ENCODE assay signal across 7 mouse cellular contexts in the genomic region with DNA sequence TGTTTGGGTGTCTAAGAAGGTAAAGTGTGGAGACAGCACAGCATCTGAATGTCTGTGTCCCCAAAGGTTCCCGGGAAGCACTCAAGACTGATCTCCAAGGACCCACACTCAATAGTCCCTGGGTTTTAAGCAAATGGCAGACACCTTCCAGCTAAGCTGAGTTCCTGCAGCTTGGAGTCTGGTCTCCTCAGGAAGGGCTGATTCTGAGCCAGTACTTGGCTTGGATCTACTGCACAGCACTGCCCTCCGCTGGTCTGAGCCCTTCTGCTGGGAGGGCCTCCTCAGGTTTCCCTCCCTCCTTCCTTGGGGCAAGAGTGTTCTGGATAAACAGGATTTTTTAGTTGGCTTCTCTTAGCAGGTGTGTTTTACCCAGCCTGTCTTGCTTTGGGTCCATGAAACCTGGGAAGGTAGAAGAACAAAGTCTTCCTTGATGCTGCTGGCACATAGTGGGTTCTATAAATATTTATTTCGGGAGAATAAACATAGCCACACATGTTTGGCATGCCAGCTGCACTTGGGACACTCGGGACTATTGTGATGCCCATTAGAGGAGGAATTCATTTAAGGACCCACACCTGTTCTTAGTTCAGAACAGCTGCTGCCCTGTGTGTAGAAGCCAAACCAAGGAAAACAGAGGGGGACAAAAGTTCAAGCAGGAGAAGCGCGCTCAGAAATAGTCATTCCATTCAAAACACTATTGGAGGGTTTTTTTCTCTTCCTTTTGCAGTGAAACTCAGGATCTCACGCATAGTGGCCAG. TPM values are rescaled to one million over a fixed set of nuclear protein-coding genes. Genes with fewer than 3 reads are reported as not detected.
DNase-seq lines count a peak whose midpoint lies in the region; ATAC-seq lines count a peak whose summit lies in the region.

No protein-coding gene starts in this region.

- H3K9ac ChIP-seq in intestine, embryonic 14.5 days (ENCODE audit: low read length): no peak overlapping the region
- H3K9ac ChIP-seq in lung, embryonic 15.5 days: no peak overlapping the region

- no peaks in the 10 kb centered on the region for H3K36me3 ChIP-seq in intestine, embryonic 14.5 days (ENCODE audit: control insufficient read depth, insufficient read depth, low read length)
- no peaks in the 10 kb centered on the region for H3K36me3 ChIP-seq in lung, embryonic 15.5 days

- H3K27ac ChIP-seq in intestine, embryonic 14.5 days (ENCODE audit: low read depth): no peak overlapping the region
- H3K27ac ChIP-seq in lung, embryonic 15.5 days: no peak overlapping the region

- peak; percentile 48 for ATAC-seq in intestine, embryonic 14.5 days (replicated peaks; ENCODE audit: low FRiP score, low TSS enrichment, low read depth)
- ATAC-seq in lung, embryonic 15.5 days (ENCODE audit: borderline replicate concordance, extremely low read depth, low FRiP score, low TSS enrichment): peak; percentile 72
- no peak for ATAC-seq in erythroblast, adult 5-6 weeks (replicated peaks; ENCODE audit: low FRiP score, poor library complexity, severe bottlenecking)

- H3K4me2 ChIP-seq in intestine, embryonic 14.5 days (ENCODE audit: low read length): no peak overlapping the region
- H3K4me2 ChIP-seq in lung, embryonic 15.5 days: no peak overlapping the region

- no peaks in the 10 kb centered on the region for H3K9me3 ChIP-seq in intestine, embryonic 14.5 days (ENCODE audit: control insufficient read depth, low read length)
- H3K9me3 ChIP-seq in lung, embryonic 15.5 days: no peaks in the 10 kb centered on the region

- H3K4me3 ChIP-seq in intestine, embryonic 14.5 days (ENCODE audit: low read depth, low read length): no peak overlapping the region
- H3K4me3 ChIP-seq in lung, embryonic 15.5 days: no peak overlapping the region

- 40% methylated on average over 7 of the region's 7 CpGs for WGBS in intestine, embryonic 14.5 days
- WGBS in lung, embryonic 15.5 days: 27% methylated on average over 7 of the region's 7 CpGs

- no peaks in the 10 kb centered on the region for H3K27me3 ChIP-seq in intestine, embryonic 14.5 days (replicated peaks; ENCODE audit: control insufficient read depth, insufficient read depth, low read length)
- peaks cover 7% of the 10 kb centered on the region; the same call in 1 of the 2 replicates for H3K27me3 ChIP-seq in lung, embryonic 15.5 days

- peak; percentile 53 to 60 for DNase-seq in layer of hippocampus, postnatal 10 days (ENCODE audit: low spot score in 2 of 2)
- no peak for DNase-seq in layer of hippocampus, adult 9-10 months (ENCODE audit: low spot score)
- DNase-seq in MN1 (ENCODE audit: low spot score): peak; percentile 73
- DNase-seq in cerebellum, adult 18-20 months: peak; percentile 43 to 58
- DNase-seq in intestine, embryonic 14.5 days (ENCODE audit: low spot score): no peak

- peaks cover 6% of the 10 kb centered on the region for H3K4me1 ChIP-seq in intestine, embryonic 14.5 days (replicated peaks; ENCODE audit: control insufficient read depth, insufficient read depth, low read length)
- H3K4me1 ChIP-seq in lung, embryonic 15.5 days: peaks cover 29% of the 10 kb centered on the region

RNA-seq across cellular contexts. Expression of a gene that starts 8.7 kb away (rescaled TPM):
- total RNA-seq in layer of hippocampus, postnatal 10 days (2021): 10 to 100 TPM; 54.4 to 59.7 TPM
- polyA plus RNA-seq in intestine, embryonic 14.5 days (2014; fragmentation: Nextera tagmentation; extraction: Ambion mirVana): 134 and 142 TPM in 2 replicates
- 132 and 143 TPM in 2 replicates for polyA plus RNA-seq in lung, embryonic 15.5 days (2015; fragmentation: Nextera tagmentation; extraction: Ambion mirVana)
- 33.4 and 50.4 TPM in 2 replicates for total RNA-seq in erythroblast, adult 5-6 weeks (2015; ENCODE audit: low replicate concordance)
- 21.3 and 21.4 TPM in 2 replicates for total RNA-seq in erythroblast, adult 5-6 weeks (2017; ENCODE audit: low replicate concordance)

RNA-seq across cellular contexts. Expression of a gene that starts 48.5 kb away (rescaled TPM):
- total RNA-seq in layer of hippocampus, postnatal 10 days (2021): not detected
- polyA plus RNA-seq in intestine, embryonic 14.5 days (2014; fragmentation: Nextera tagmentation; extraction: Ambion mirVana): not detected in 2 replicates
- polyA plus RNA-seq in lung, embryonic 15.5 days (2015; fragmentation: Nextera tagmentation; extraction: Ambion mirVana): not detected in 2 replicates
- total RNA-seq in erythroblast, adult 5-6 weeks (2015; ENCODE audit: low replicate concordance): not detected in 2 replicates
- not detected in 2 replicates for total RNA-seq in erythroblast, adult 5-6 weeks (2017; ENCODE audit: low replicate concordance)

Comparison
In these comparisons a context has a peak if more than half of its experiments do, and no peak if none do; other contexts are left out.
1. DNase-seq: peak in layer of hippocampus, postnatal 10 days (2 of 2), MN1 (single experiment) and cerebellum, adult 18-20 months (2 of 2); none in layer of hippocampus, adult 9-10 months (single experiment) and intestine, embryonic 14.5 days (single experiment).